Mouse (Mus musculus): Measurements from ENCODE around the gene Desi1.

The Desi1 gene

GRCm38 (mm10) chr15:82033762-82034161, at the start of gene Desi1:
Gene Desi1, minus strand, starts transcription at chr15:82033862.
- no peak for DNase-seq (ENCODE audit: low spot score)

- peak; percentile 63 for DNase-seq (ENCODE audit: low spot score)
These were observed 47.5 kb upstream of the Desi1 start for GRCm38 (mm10) chr15:82081161-82081560.

GRCm38 (mm10) chr15:82079883-82080282, 46.2 kb upstream of the Desi1 start:
- DNase-seq (ENCODE audit: low spot score) = no peak

- no peak for DNase-seq (ENCODE audit: low spot score)
These were observed 39.8 kb upstream of the Desi1 start for GRCm38 (mm10) chr15:82073490-82073889.

- DNase-seq (ENCODE audit: low spot score) = no peak
These were observed 38.3 kb upstream of the Desi1 start for GRCm38 (mm10) chr15:82071816-82072469.

GRCm38 (mm10) chr15:82069898-82070297, 36.2 kb upstream of the Desi1 start, which contains the start of gene Mei1:
Gene Mei1, plus strand, starts transcription at chr15:82069996.
- no peak for DNase-seq (ENCODE audit: low spot score)

- DNase-seq (ENCODE audit: low spot score) = peak; percentile 78
These were observed 31.8 kb upstream of the Desi1 start for GRCm38 (mm10) chr15:82065511-82065910.

- no peak for DNase-seq (ENCODE audit: low spot score)
These were observed 30.2 kb upstream of the Desi1 start for GRCm38 (mm10) chr15:82063909-82064308.

GRCm38 (mm10) chr15:82058719-82059201, 25.1 kb upstream of the Desi1 start, which contains the start of gene 4930407I10Rik:
Gene 4930407I10Rik, plus strand, starts transcription at chr15:82059151.
- no peak for DNase-seq (ENCODE audit: low spot score)

GRCm38 (mm10) chr15:82052544-82052943, 18.9 kb upstream of the Desi1 start:
- DNase-seq (ENCODE audit: low spot score) = no peak

GRCm38 (mm10) chr15:82047080-82047883, 13.6 kb upstream of the Desi1 start, which contains the start of gene Snu13:
Gene Snu13, minus strand, starts transcription at chr15:82047598.
- peak; percentile 72 for DNase-seq (ENCODE audit: low spot score)

- DNase-seq (ENCODE audit: low spot score) = no peak
These were observed 12.7 kb upstream of the Desi1 start for GRCm38 (mm10) chr15:82046246-82046891.

GRCm38 (mm10) chr15:82044166-82044784, 10.6 kb upstream of the Desi1 start:
- no peak for DNase-seq (ENCODE audit: low spot score)

GRCm38 (mm10) chr15:82040650-82041049, 7.0 kb upstream of the Desi1 start:
- DNase-seq (ENCODE audit: low spot score) = no peak

GRCm38 (mm10) chr15:82035904-82036689, 2.4 kb upstream of the Desi1 start:
- no peak for DNase-seq (ENCODE audit: low spot score)

- DNase-seq (ENCODE audit: low spot score) = no peak
These were observed 1.3 kb downstream of the Desi1 start for GRCm38 (mm10) chr15:82032386-82032785.

GRCm38 (mm10) chr15:82027726-82028125, 5.9 kb downstream of the Desi1 start:
- DNase-seq (ENCODE audit: low spot score) = no peak

GRCm38 (mm10) chr15:82027276-82027675, 6.4 kb downstream of the Desi1 start:
- DNase-seq (ENCODE audit: low spot score) = no peak

GRCm38 (mm10) chr15:82023965-82024635, 9.6 kb downstream of the Desi1 start:
- DNase-seq (ENCODE audit: low spot score) = no peak

- no peak for DNase-seq (ENCODE audit: low spot score)
These were observed 11.1 kb downstream of the Desi1 start for GRCm38 (mm10) chr15:82022535-82023088.
